Mouse (Mus musculus) myocyte (in vitro differentiated cells): ENCODE results near the gene Scg3. TPM values are rescaled to one million over a fixed set of nuclear protein-coding genes. Genes with fewer than 3 reads are reported as not detected.
A peak's percentile ranks its signal among the peaks of the same experiment; 100 is the strongest.
"Not testable (repeated sequence)": the region's sequence is repeated elsewhere in the genome, so short reads cannot be mapped to it uniquely, and the experiment has no call there.

Experiments used
- H3K27me3 ChIP-seq: one replicate; pipeline ENCODE4 v1.6.1; 2011; ENCODE audit not compliant: control insufficient read depth, insufficient read depth, insufficient read length
- H3K36me3 ChIP-seq: one replicate; pipeline ENCODE4 v1.6.1; 2011; ENCODE audit not compliant: control insufficient read depth, insufficient read depth
- H3K4me2 ChIP-seq: one replicate; pipeline ENCODE4 v1.6.1; 2011; ENCODE audit warnings: low read depth, control low read depth
- H3K4me3 ChIP-seq: one replicate; pipeline ENCODE4 v1.5.1; 2011; ENCODE audit warnings: mild to moderate bottlenecking, control low read depth, moderate library complexity
- H3K79me2 ChIP-seq: one replicate; pipeline ENCODE4 v1.6.1; 2011; ENCODE audit not compliant: control insufficient read depth, insufficient read depth
- H3ac ChIP-seq: one replicate; pipeline ENCODE4 v1.6.1; 2011; ENCODE audit not compliant: control insufficient read depth, insufficient read length
- CEBPB ChIP-seq: IDR thresholded peaks from 2 replicates; pipeline ENCODE4 v1.6.1; 2011; ENCODE audit warnings: mild to moderate bottlenecking, moderate library complexity; ENCODE audit not compliant: poor library complexity, insufficient read depth, severe bottlenecking
- E2F4 ChIP-seq: IDR thresholded peaks from one replicate; pipeline ENCODE4 v1.6.1; 2011; ENCODE audit warnings: mild to moderate bottlenecking, control low read depth, moderate library complexity; ENCODE audit not compliant: insufficient read depth
- MAX ChIP-seq: IDR thresholded peaks from one replicate; pipeline ENCODE4 v1.6.1; 2011; ENCODE audit warnings: low read depth, mild to moderate bottlenecking, control low read depth
- MYOD1 ChIP-seq, 3 experiments: IDR thresholded peaks; one replicate each; pipeline ENCODE4 v1.6.1; 2011; ENCODE audit warnings: control low read depth in 2 of 3, low read depth in 2 of 3, mild to moderate bottlenecking in 2 of 3, moderate library complexity in 1 of 3; ENCODE audit not compliant: insufficient read length in 2 of 3, control insufficient read depth in 1 of 3
- MYOG ChIP-seq, 3 experiments: IDR thresholded peaks; one replicate each; pipeline ENCODE4 v1.6.1; 2011; ENCODE audit warnings: control low read depth in 2 of 3, low read depth in 2 of 3, mild to moderate bottlenecking in 2 of 3; ENCODE audit not compliant: insufficient read length in 2 of 3, control insufficient read depth in 1 of 3, insufficient read depth in 1 of 3
- POLR2A ChIP-seq: IDR thresholded peaks from one replicate; pipeline ENCODE4 v1.6.1; 2011; ENCODE audit warnings: low read depth, mild to moderate bottlenecking, control low read depth, moderate library complexity; ENCODE audit not compliant: insufficient read length
- POLR2AphosphoS2 ChIP-seq: IDR thresholded peaks from one replicate; pipeline ENCODE4 v1.6.1; 2011; ENCODE audit warnings: low read depth, control low read depth; ENCODE audit not compliant: insufficient read length
- REST ChIP-seq: IDR thresholded peaks from one replicate; pipeline ENCODE4 v1.6.1; 2011; ENCODE audit warnings: mild to moderate bottlenecking, control low read depth, moderate library complexity; ENCODE audit not compliant: insufficient read depth, insufficient read length
- SRF ChIP-seq: IDR thresholded peaks from one replicate; pipeline ENCODE4 v1.6.1; 2011; ENCODE audit warnings: low read depth; ENCODE audit not compliant: control insufficient read depth, insufficient read length
- TCF3 ChIP-seq: IDR thresholded peaks from one replicate; pipeline ENCODE4 v1.6.1; 2011; ENCODE audit warnings: low read depth, control low read depth; ENCODE audit not compliant: insufficient read length
- USF1 ChIP-seq: IDR thresholded peaks from one replicate; pipeline ENCODE4 v1.6.1; 2011; ENCODE audit warnings: low read depth, mild to moderate bottlenecking, control low read depth, moderate library complexity
- polyA plus RNA-seq: library from polyadenylated mRNA; unstranded; fragments of >200 nt; fragmentation: generic; extraction: Trizol; gene quantifications from one replicate; pipeline ENCODE4 v1.2.1, GENCODE M21; 2012; ENCODE audit warnings: missing spikeins

The Scg3 gene
- polyA plus RNA-seq, 1 experiment = not detected

DNA sequence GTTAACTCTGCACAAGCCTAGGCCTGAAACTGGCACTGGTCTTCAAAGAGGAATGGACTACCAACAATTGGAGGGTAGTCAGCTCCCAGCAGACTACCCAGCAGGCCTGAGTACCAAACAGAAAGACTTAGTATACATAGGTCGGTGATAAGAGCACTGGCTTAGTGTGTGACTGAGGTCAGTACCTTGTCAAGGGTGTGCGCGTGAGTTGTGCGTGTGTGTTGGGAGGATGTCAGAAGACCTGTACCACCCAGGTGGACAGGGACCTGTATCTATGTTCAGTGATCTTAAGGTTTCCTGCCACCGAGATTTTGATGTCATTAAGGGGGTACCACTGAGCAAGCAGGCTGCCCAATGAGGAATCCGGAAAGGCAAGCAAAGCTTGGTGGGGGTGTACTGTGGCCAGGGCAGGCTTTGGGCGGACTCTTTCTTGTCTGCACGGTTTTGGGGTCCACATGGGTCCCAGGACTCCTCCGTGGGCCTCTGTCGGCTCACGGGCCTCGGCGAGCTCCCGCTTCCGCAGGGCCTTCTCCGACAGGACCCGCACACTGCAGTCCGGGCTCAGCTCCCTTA, 58.8 kb downstream of the Scg3 start:
- peak overlapping the region; percentile 25 for H3K4me3 ChIP-seq
- TF ChIP-seq POLR2AphosphoS2 (no peak), POLR2A (no peak), MYOD1 (IDR thresholded peaks at IDR 0.05; ENCODE audit: control insufficient read depth in 1 of 3, insufficient read length in 2 of 3, low read depth in 2 of 3) (no peak), CEBPB (no peak), MYOG (IDR thresholded peaks at IDR 0.05; ENCODE audit: control insufficient read depth in 1 of 3, insufficient read depth in 1 of 3, insufficient read length in 2 of 3, low read depth in 2 of 3) (no peak), REST (no peak), USF1 (no peak)
- H3K27me3 ChIP-seq = no peaks in the 10 kb centered on the region
- H3K4me2 ChIP-seq = peak overlapping the region; percentile 73
- no peaks in the 10 kb centered on the region for H3K36me3 ChIP-seq
- no peaks in the 10 kb centered on the region for H3K79me2 ChIP-seq
- H3ac ChIP-seq = peak overlapping the region; percentile 81

DNA sequence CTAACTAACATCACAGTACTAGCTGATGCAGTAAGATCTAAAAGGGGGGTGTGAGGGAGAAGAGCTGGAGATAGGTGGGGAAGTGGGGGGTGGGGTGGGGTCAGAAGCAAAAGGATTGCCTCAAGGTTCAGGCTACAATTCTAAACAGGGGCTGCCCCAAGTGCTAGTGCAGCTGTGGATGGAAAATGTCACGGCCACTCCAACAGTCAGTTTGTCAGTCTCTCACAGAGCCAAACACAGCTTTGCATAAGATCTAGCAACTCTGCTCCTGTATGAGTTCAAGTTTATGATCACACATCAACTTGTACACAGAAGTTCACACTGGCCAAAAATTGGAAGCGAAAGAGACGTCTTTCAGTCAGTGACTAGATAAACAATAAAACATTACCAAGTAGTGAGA, 62.4 kb downstream of the Scg3 start:
- TF ChIP-seq MYOD1 (IDR thresholded peaks at IDR 0.05; ENCODE audit: control insufficient read depth in 1 of 3, insufficient read length in 2 of 3, low read depth in 2 of 3) (no peak), CEBPB (no peak), POLR2AphosphoS2 (no peak), POLR2A (no peak), MAX (no peak), TCF3 (no peak), SRF (no peak), REST (no peak)
- no peak overlapping the region for H3K4me2 ChIP-seq
- no peaks in the 10 kb centered on the region for H3K79me2 ChIP-seq
- H3K4me3 ChIP-seq = no peak overlapping the region
- no peaks in the 10 kb centered on the region for H3K27me3 ChIP-seq
- H3ac ChIP-seq = no peak overlapping the region
- no peaks in the 10 kb centered on the region for H3K36me3 ChIP-seq

DNA sequence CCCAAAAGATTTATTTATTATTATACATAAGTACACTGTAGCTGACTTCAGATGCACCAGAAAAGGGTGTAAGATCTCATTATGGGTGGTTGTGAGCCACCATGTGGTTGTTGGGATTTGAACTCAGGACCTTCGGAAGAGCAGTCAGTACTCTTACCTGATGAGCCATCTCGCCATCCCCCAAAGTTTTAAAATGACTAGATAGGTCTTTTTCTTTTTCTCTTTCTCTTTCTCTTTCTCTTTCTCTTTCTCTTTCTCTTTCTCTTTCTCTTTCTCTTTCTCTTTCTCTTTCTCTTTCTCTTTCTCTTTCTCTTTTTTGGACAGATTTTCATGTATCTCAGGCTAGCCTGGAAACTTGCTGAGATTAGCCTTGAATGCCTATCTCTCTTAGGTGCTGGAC, 64.1 kb downstream of the Scg3 start:
- H3ac ChIP-seq, H3K36me3 ChIP-seq, H3K4me2 ChIP-seq, H3K27me3 ChIP-seq, H3K79me2 ChIP-seq, H3K4me3 ChIP-seq: not testable (repeated sequence)

DNA sequence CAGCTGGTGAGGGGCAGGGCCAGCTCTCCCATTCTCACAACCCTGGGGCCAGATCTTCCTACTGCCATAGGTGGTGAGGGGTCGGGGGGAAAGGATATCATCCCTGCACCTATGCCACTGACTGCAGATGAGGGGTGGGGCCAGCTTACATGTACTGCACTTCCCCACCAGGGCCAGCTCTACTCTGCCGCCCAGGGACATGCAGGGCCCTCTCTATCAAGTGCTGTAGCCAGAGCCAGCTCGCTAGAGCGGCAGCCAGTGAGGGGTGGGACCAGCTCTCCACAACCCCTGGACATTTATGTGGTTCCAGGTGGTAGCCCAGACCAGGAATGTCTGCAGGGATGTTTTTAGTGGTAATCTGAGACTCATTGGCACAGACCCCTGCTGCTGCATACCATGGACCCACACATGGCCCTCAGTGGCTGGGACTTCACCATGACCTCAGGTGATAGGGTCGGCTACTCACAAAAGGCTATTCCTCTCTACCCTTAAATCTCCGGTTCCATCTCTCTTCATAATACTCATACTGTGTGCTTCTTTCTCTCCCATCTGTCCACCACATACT, 64.9 kb downstream of the Scg3 start:
- H3ac ChIP-seq = no peak overlapping the region
- no peaks in the 10 kb centered on the region for H3K36me3 ChIP-seq
- H3K27me3 ChIP-seq = no peaks in the 10 kb centered on the region
- H3K79me2 ChIP-seq = no peaks in the 10 kb centered on the region
- no peak for TF ChIP-seq TCF3
- TF ChIP-seq CEBPB = no peak
- no peak for TF ChIP-seq MYOD1 (IDR thresholded peaks at IDR 0.05; ENCODE audit: control insufficient read depth in 1 of 3, insufficient read length in 2 of 3, low read depth in 2 of 3)
- no peak for TF ChIP-seq POLR2A
- no peak for TF ChIP-seq USF1
- no peak for TF ChIP-seq E2F4
- no peak overlapping the region for H3K4me3 ChIP-seq
- H3K4me2 ChIP-seq = no peak overlapping the region

DNA sequence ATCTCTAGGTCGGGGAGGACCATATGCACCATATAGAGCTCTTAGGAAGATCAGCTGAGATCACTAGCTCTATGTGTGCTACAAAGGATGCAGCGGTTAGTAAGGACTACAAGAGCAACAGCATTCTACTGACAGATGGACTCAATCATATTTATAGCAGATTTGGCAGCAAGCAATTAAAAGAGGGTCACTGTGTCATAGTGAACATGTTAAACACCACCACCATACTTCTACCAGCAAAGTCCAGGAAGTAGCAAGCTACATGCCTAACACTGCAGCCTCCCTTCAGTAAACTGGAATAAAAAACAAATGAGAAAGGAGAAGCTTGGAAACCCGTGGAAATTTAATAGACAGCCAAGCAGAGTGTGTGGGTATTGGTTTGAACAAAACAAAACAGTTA, 67.3 kb downstream of the Scg3 start:
- no peak for TF ChIP-seq E2F4
- no peak for TF ChIP-seq TCF3
- Histone ChIP-seq H3K36me3 (no peaks in the 10 kb centered on the region), H3K27me3 (no peaks in the 10 kb centered on the region), H3K79me2 (no peaks in the 10 kb centered on the region), H3K4me3 (no peak overlapping the region), H3ac (no peak overlapping the region), H3K4me2 (no peak overlapping the region)

DNA sequence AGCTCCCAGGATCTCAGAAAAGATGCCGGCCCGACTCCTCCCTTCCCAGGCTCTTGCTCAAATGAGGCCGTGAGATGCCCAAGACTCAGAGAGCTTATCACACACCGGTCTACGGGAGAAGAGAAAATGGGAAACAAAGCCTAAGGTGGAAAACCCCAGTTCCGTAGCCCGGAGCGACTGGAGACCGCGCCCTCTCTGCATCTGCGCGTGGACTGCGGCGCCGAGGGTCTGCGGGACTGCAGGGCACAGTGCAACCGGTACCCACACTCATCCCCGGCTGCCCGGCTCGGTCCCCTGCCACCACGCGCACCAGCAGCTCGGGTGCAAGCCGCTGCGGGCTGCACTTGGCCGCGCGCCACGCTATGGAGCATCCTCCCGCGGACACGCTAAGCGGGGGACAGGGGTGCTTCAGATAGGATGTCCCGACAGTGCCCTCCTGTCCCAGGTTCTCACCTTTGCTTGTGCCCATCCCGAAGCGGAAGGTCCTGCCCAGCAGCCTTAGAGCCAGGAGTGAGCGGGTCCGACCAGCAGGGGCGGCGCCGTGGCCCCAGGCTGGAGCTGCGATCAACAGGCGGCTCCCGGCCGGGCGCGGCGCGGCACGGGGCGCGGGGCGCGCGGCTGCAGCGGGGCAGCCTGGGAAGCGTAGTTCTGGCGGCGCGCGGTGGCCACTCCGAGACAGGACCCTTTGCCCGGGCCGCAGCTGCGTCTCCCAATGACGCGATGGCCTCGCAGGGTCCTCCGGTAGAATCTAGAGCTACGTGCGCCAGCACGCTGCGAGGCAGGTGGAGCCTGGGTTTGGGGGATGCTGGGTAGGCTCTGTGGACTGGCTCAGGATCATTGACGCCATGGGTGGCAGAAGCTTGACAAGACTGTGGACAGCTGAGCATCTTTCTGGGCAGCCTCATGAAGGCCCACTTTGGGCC, 73.0 kb downstream of the Scg3 start, which contains the start of gene Tmod2:
Gene Tmod2 (minus strand): TSS at position 755 of the 923 bp plus-strand sequence.
- no peaks in the 10 kb centered on the region for H3K36me3 ChIP-seq
- no peak within 1 kb of the TSS for H3ac ChIP-seq
- no peaks in the 10 kb centered on the region for H3K79me2 ChIP-seq
- TF ChIP-seq MYOD1 (IDR thresholded peaks at IDR 0.05; ENCODE audit: control insufficient read depth in 1 of 3, insufficient read length in 2 of 3, low read depth in 2 of 3) = no peak
- H3K27me3 ChIP-seq = peaks cover 15% of the 10 kb centered on the region
- peak within 1 kb of the TSS; percentile 24 for H3K4me2 ChIP-seq
- H3K4me3 ChIP-seq = no peak within 1 kb of the TSS
